Mouse (Mus musculus) midbrain, embryonic 11.5 days (tissue): ENCODE results near the gene Pln. TPM values are rescaled to one million over a fixed set of nuclear protein-coding genes. Genes with fewer than 3 reads are reported as not detected.

Experiments
- ATAC-seq: fragments of 200-750 bp; cut with Nextera tagmentation; 2 replicates; pipeline ENCODE4 v1.8.0; 2017; ENCODE audit warnings: moderate TSS enrichment, moderate library complexity; ENCODE audit not compliant: low FRiP score
- DNase-seq: peaks from one replicate; pipeline ENCODE4 v3.0.0; 2015; ENCODE audit warnings: low spot score; ENCODE audit errors: missing footprints
- H3K27ac ChIP-seq: fragments of 300-500 bp; sonication (generic); 2 replicates; pipeline ENCODE4 v1.5.1; 2014; ENCODE audit warnings: low read depth, low read length
- H3K27me3 ChIP-seq: fragments of 300-500 bp; sonication (generic); 2 replicates; pipeline ENCODE4 v1.6.1; 2014; ENCODE audit warnings: mild to moderate bottlenecking, low read length, moderate library complexity, mixed read lengths; ENCODE audit not compliant: control insufficient read depth, insufficient read depth
- H3K36me3 ChIP-seq: fragments of 300-500 bp; sonication (generic); 2 replicates; pipeline ENCODE4 v1.6.1; 2014; ENCODE audit warnings: mild to moderate bottlenecking, low read length, moderate library complexity, mixed read lengths; ENCODE audit not compliant: control insufficient read depth, insufficient read depth
- H3K4me1 ChIP-seq: fragments of 300-500 bp; sonication (generic); 2 replicates; pipeline ENCODE4 v1.6.1; 2014; ENCODE audit warnings: low read length; ENCODE audit not compliant: control insufficient read depth, insufficient read depth
- H3K4me2 ChIP-seq: fragments of 300-500 bp; sonication (generic); 2 replicates; pipeline ENCODE4 v1.6.1; 2014; ENCODE audit warnings: mild to moderate bottlenecking, moderate library complexity
- H3K4me3 ChIP-seq: fragments of 300-500 bp; sonication (generic); 2 replicates; pipeline ENCODE4 v1.5.1; 2014; ENCODE audit warnings: low read depth, low read length
- H3K9ac ChIP-seq: fragments of 300-500 bp; sonication (generic); 2 replicates; pipeline ENCODE4 v1.6.1; 2014; ENCODE audit warnings: low read length
- H3K9me3 ChIP-seq: fragments of 300-500 bp; sonication (generic); 2 replicates; pipeline ENCODE4 v1.6.1; 2016; ENCODE audit warnings: low read length; ENCODE audit not compliant: control insufficient read depth
- WGBS: fragments of 180-500 bp; shearing (Covaris S2); extraction: QIAGEN DNeasy Blood & Tissue Kit; methylation state at CpG from one replicate; pipeline ENCODE4 v1.1.7; 2014; 5-methylcytosine and 5-hydroxymethylcytosine counted together
- polyA plus RNA-seq: library from polyadenylated mRNA; unstranded; fragments of >200 nt; fragmentation: Nextera tagmentation; extraction: Ambion mirVana; gene quantifications from 2 replicates; pipeline ENCODE4 v1.2.1, GENCODE M21; 2014

Pln gene
- polyA plus RNA-seq: 1.1 and 1.4 TPM in 2 replicates

- H3K4me2 ChIP-seq: no peak within 1 kb of the TSS
- peak; percentile 71 for DNase-seq
- 82% methylated on average over 6 of the region's 6 CpGs for WGBS
- H3K27ac ChIP-seq: no peak within 1 kb of the TSS
- ATAC-seq: no peak
- H3K9ac ChIP-seq: no peak within 1 kb of the TSS
- H3K27me3 ChIP-seq: no peaks in the 10 kb centered on the region
- H3K4me1 ChIP-seq: no peaks in the 10 kb centered on the region
- H3K9me3 ChIP-seq: no peaks in the 10 kb centered on the region
- no peak within 1 kb of the TSS for H3K4me3 ChIP-seq
- H3K36me3 ChIP-seq: no peaks in the 10 kb centered on the region
These were observed at the start of gene Pln for GRCm38 (mm10) chr10:53337162-53337923. Gene Pln (plus strand): TSS chr10:53337667.

- Histone ChIP-seq H3K9ac (no peak overlapping the region), H3K4me3 (no peak overlapping the region), H3K36me3 (no peaks in the 10 kb centered on the region), H3K27me3 (no peaks in the 10 kb centered on the region), H3K4me2 (no peak overlapping the region), H3K4me1 (no peaks in the 10 kb centered on the region), H3K9me3 (no peaks in the 10 kb centered on the region), H3K27ac (no peak overlapping the region)
- ATAC-seq (0 out of 2 replicates have a peak, but pooled peaks have one; percentile 44), DNase-seq (peak; percentile 57)
- 58% methylated on average over 3 of the region's 3 CpGs for WGBS
These were observed 31.6 kb upstream of the Pln start for GRCm38 (mm10) chr10:53305867-53306266.

- ATAC-seq: no peak
- 87% methylated on average over 3 of the region's 3 CpGs for WGBS
- no peaks in the 10 kb centered on the region for H3K27me3 ChIP-seq
These were observed 30.8 kb upstream of the Pln start for GRCm38 (mm10) chr10:53306674-53307073.

GRCm38 (mm10) chr10:53323367-53323766, 14.1 kb upstream of the Pln start:
- no peaks in the 10 kb centered on the region for H3K27me3 ChIP-seq
- no peaks in the 10 kb centered on the region for H3K9me3 ChIP-seq
- no peaks in the 10 kb centered on the region for H3K4me1 ChIP-seq
- H3K9ac ChIP-seq: no peak overlapping the region
- ATAC-seq (no peak), DNase-seq (peak; percentile 72)
- no peak overlapping the region for H3K4me2 ChIP-seq
- no peak overlapping the region for H3K27ac ChIP-seq
- no peaks in the 10 kb centered on the region for H3K36me3 ChIP-seq
- no peak overlapping the region for H3K4me3 ChIP-seq

More at GRCm38 (mm10) chr10:53306674-53307073, 30.8 kb upstream of the Pln start:
- H3K4me3 ChIP-seq: no peak overlapping the region
- no peak overlapping the region for H3K4me2 ChIP-seq
- no peaks in the 10 kb centered on the region for H3K4me1 ChIP-seq
- H3K9ac ChIP-seq: no peak overlapping the region
- DNase-seq: peak; percentile 61
- no peaks in the 10 kb centered on the region for H3K9me3 ChIP-seq
- H3K36me3 ChIP-seq: no peaks in the 10 kb centered on the region
- H3K27ac ChIP-seq: no peak overlapping the region

GRCm38 (mm10) chr10:53324663-53325062, 12.8 kb upstream of the Pln start:
- 77% methylated on average over 1 of the region's 1 CpGs for WGBS
- Histone ChIP-seq H3K27ac (no peak overlapping the region), H3K4me1 (no peaks in the 10 kb centered on the region), H3K9ac (no peak overlapping the region), H3K4me2 (no peak overlapping the region), H3K9me3 (no peaks in the 10 kb centered on the region), H3K36me3 (no peaks in the 10 kb centered on the region), H3K27me3 (no peaks in the 10 kb centered on the region), H3K4me3 (no peak overlapping the region)
- DNase-seq (no peak), ATAC-seq (no peak)

- DNase-seq (no peak), ATAC-seq (no peak)
- Histone ChIP-seq H3K36me3 (no peaks in the 10 kb centered on the region), H3K9ac (no peak overlapping the region), H3K4me2 (no peak overlapping the region), H3K9me3 (no peaks in the 10 kb centered on the region), H3K4me1 (no peaks in the 10 kb centered on the region), H3K27ac (no peak overlapping the region), H3K27me3 (no peaks in the 10 kb centered on the region), H3K4me3 (no peak overlapping the region)
These were observed 11.1 kb upstream of the Pln start for GRCm38 (mm10) chr10:53326367-53326766.

- H3K9me3 ChIP-seq: no peaks in the 10 kb centered on the region
- no peaks in the 10 kb centered on the region for H3K27me3 ChIP-seq
- no peak overlapping the region for H3K27ac ChIP-seq
- H3K4me1 ChIP-seq: no peaks in the 10 kb centered on the region
- no peak overlapping the region for H3K4me2 ChIP-seq
- no peak for ATAC-seq
- DNase-seq: no peak
- H3K9ac ChIP-seq: no peak overlapping the region
- 92% methylated on average over 3 of the region's 3 CpGs for WGBS
- no peak overlapping the region for H3K4me3 ChIP-seq
- no peaks in the 10 kb centered on the region for H3K36me3 ChIP-seq
These were observed 8.2 kb upstream of the Pln start for GRCm38 (mm10) chr10:53329257-53329656.

- WGBS: 75% methylated on average over 2 of the region's 2 CpGs
- Histone ChIP-seq H3K9ac (no peak overlapping the region), H3K27ac (no peak overlapping the region), H3K4me3 (no peak overlapping the region), H3K4me2 (no peak overlapping the region), H3K27me3 (no peaks in the 10 kb centered on the region), H3K9me3 (no peaks in the 10 kb centered on the region), H3K4me1 (no peaks in the 10 kb centered on the region), H3K36me3 (no peaks in the 10 kb centered on the region)
- no peak for ATAC-seq
- DNase-seq: no peak
These were observed 4.7 kb upstream of the Pln start for GRCm38 (mm10) chr10:53332752-53333151.

GRCm38 (mm10) chr10:53335266-53335665, 2.2 kb upstream of the Pln start:
- DNase-seq: peak; percentile 79
- H3K4me3 ChIP-seq: no peak overlapping the region
- 90% methylated on average over 2 of the region's 2 CpGs for WGBS

More at GRCm38 (mm10) chr10:53335266-53335665, 2.2 kb upstream of the Pln start:
- no peaks in the 10 kb centered on the region for H3K27me3 ChIP-seq
- H3K9ac ChIP-seq: no peak overlapping the region
- H3K27ac ChIP-seq: no peak overlapping the region
- H3K36me3 ChIP-seq: no peaks in the 10 kb centered on the region
- no peak for ATAC-seq
- H3K4me2 ChIP-seq: no peak overlapping the region
- no peaks in the 10 kb centered on the region for H3K9me3 ChIP-seq
- no peaks in the 10 kb centered on the region for H3K4me1 ChIP-seq
